Mouse (Mus musculus): ENCODE measurements around the gene Hfm1.

- TF ChIP-seq CTCF (IDR thresholded peaks at IDR 0.05; ENCODE audit: low read depth, low read length) (no peak), POLR2A (IDR thresholded peaks at IDR 0.05; ENCODE audit: borderline replicate concordance, low read depth, low read length) (no peak)
These were observed 65.7 kb downstream of the Hfm1 start for GRCm38 (mm10) chr5:106860415-106860814.
